Mouse (Mus musculus) kidney, postnatal 0 days (tissue): ENCODE results near the gene Cbx8. TPM values are rescaled to one million over a fixed set of nuclear protein-coding genes. Genes with fewer than 3 reads are reported as not detected.

Source experiments
- ATAC-seq: fragments of 200-750 bp; cut with Nextera tagmentation; replicated peaks from 2 replicates; pipeline ENCODE4 v1.8.0; 2017; ENCODE audit warnings: low read depth, moderate number of reproducible peaks, moderate TSS enrichment, moderate library complexity; ENCODE audit not compliant: low FRiP score
- DNase-seq: peaks from one replicate; pipeline ENCODE4 v3.0.0-alpha.2; 2016; ENCODE audit warnings: low spot score
- H3K27ac ChIP-seq: fragments of 300-500 bp; sonication (generic); 2 replicates; pipeline ENCODE4 v1.5.1; 2014; ENCODE audit warnings: mild to moderate bottlenecking
- H3K27me3 ChIP-seq: fragments of 300-500 bp; sonication (generic); 2 replicates; pipeline ENCODE4 v1.6.1; 2014; ENCODE audit warnings: low read length, mixed read lengths; ENCODE audit not compliant: insufficient read depth
- H3K36me3 ChIP-seq: fragments of 300-500 bp; sonication (generic); 2 replicates; pipeline ENCODE4 v1.6.1; 2014; ENCODE audit warnings: low read length, mixed read lengths; ENCODE audit not compliant: insufficient read depth
- H3K4me1 ChIP-seq: fragments of 300-500 bp; sonication (generic); replicated peaks from 2 replicates; pipeline ENCODE4 v1.6.1; 2014; ENCODE audit warnings: antibody characterized with exemption, low read length, mixed read lengths; ENCODE audit not compliant: insufficient read depth
- H3K4me2 ChIP-seq: fragments of 300-500 bp; sonication (generic); 2 replicates; pipeline ENCODE4 v1.6.1; 2014; ENCODE audit warnings: mild to moderate bottlenecking, low read length, moderate library complexity, mixed read lengths
- H3K4me3 ChIP-seq: fragments of 300-500 bp; sonication (generic); replicated peaks from 2 replicates; pipeline ENCODE4 v1.5.1; 2014; ENCODE audit warnings: low read depth, low read length
- H3K9ac ChIP-seq: fragments of 300-500 bp; sonication (generic); 2 replicates; pipeline ENCODE4 v1.6.1; 2014; ENCODE audit warnings: low read depth, low read length
- H3K9me3 ChIP-seq: fragments of 300-500 bp; sonication (generic); replicated peaks from 2 replicates; pipeline ENCODE4 v1.6.1; 2016; ENCODE audit warnings: low read length, inconsistent platforms, mixed read lengths
- CTCF ChIP-seq: IDR thresholded peaks from 2 replicates; pipeline ENCODE4 v1.5.1; 2016; ENCODE audit warnings: antibody characterized with exemption, low read depth, mild to moderate bottlenecking, moderate library complexity
- WGBS: fragments of 180-500 bp; shearing (Covaris S2); extraction: QIAGEN DNeasy Blood & Tissue Kit; methylation state at CpG from one replicate; pipeline ENCODE4 v1.1.7; 2014; 5-methylcytosine and 5-hydroxymethylcytosine counted together
- polyA plus RNA-seq: library from polyadenylated mRNA; unstranded; fragments of >200 nt; fragmentation: Nextera tagmentation; extraction: Ambion mirVana; gene quantifications from 2 replicates; pipeline ENCODE4 v1.2.1, GENCODE M21; 2015

Gene Cbx8
- polyA plus RNA-seq, 1 experiment from 2014 or later, result 6.1 TPM

- peaks cover 54% of the 10 kb centered on the region for H3K4me1 ChIP-seq
- DNase-seq, result no peak
Observed at GRCm38 (mm10) chr11:119081839-119082637, 41.3 kb upstream of the Cbx8 start.

GRCm38 (mm10) chr11:119081148-119081838 lies 40.5 kb upstream of the Cbx8 start:
- Histone ChIP-seq H3K9ac (no peak overlapping the region), H3K4me1 (peaks cover 49% of the 10 kb centered on the region), H3K4me3 (no peak overlapping the region), H3K4me2 (0 out of 2 replicates have a peak overlapping the region, but pooled peaks have one; percentile 5), H3K9me3 (no peaks in the 10 kb centered on the region), H3K27ac (no peak overlapping the region), H3K36me3 (peaks cover 19% of the 10 kb centered on the region), H3K27me3 (no peaks in the 10 kb centered on the region)
- DNase-seq (no peak), ATAC-seq (no peak)
- TF ChIP-seq CTCF, result no peak
- 65% methylated on average over 47 of the region's 47 CpGs for WGBS

More at GRCm38 (mm10) chr11:119081839-119082637, 41.3 kb upstream of the Cbx8 start:
- Histone ChIP-seq H3K9ac (no peak overlapping the region), H3K4me2 (peak overlapping the region; percentile 78), H3K36me3 (peaks cover 19% of the 10 kb centered on the region), H3K27me3 (peaks cover 2% of the 10 kb centered on the region; the same call in 1 of the 2 replicates), H3K4me3 (no peak overlapping the region), H3K27ac (no peak overlapping the region), H3K9me3 (no peaks in the 10 kb centered on the region)
- ATAC-seq, result no peak
- 44% methylated on average over 21 of the region's 21 CpGs for WGBS
- TF ChIP-seq CTCF, result peak; percentile 65

- H3K4me3 ChIP-seq, result no peak overlapping the region
- no peak for ATAC-seq
- TF ChIP-seq CTCF, result no peak
- no peak overlapping the region for H3K4me2 ChIP-seq
- H3K27me3 ChIP-seq, result no peaks in the 10 kb centered on the region
- DNase-seq, result no peak
- peaks cover 49% of the 10 kb centered on the region for H3K4me1 ChIP-seq
- no peak overlapping the region for H3K27ac ChIP-seq
- 65% methylated on average over 33 of the region's 33 CpGs for WGBS
- peaks cover 19% of the 10 kb centered on the region for H3K36me3 ChIP-seq
- H3K9me3 ChIP-seq, result no peaks in the 10 kb centered on the region
- no peak overlapping the region for H3K9ac ChIP-seq
Observed at GRCm38 (mm10) chr11:119080461-119081147, 39.8 kb upstream of the Cbx8 start.

DNA sequence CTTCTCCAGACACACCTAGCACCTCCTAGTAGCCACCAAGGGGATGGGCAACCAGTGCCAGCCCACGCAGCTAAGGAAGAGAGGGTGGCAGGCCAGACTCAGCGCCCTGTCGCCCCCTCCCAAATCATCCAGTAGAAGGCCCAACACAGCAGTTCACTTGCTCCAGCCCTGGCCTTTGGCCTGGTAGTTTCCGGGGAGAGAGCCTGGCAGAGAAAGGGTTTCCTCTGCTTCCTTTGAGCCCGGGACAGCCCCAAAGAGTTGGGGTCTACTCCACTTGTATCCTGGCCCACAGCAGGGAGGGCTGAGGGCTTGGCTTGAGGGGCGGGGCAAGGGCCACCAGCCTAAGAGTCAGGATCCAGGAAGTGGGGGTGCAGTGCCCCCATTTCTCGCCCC lies 38.7 kb upstream of the Cbx8 start:
- H3K9ac ChIP-seq, result no peak overlapping the region

GRCm38 (mm10) chr11:119078691-119079444 lies 38.1 kb upstream of the Cbx8 start:
- DNase-seq (no peak), ATAC-seq (no peak)
- no peak for TF ChIP-seq CTCF
- peaks cover 40% of the 10 kb centered on the region for H3K4me1 ChIP-seq
- peaks cover 19% of the 10 kb centered on the region for H3K36me3 ChIP-seq
- peak overlapping the region; percentile 36 for H3K27ac ChIP-seq
- no peak overlapping the region for H3K4me3 ChIP-seq
- WGBS, result 4% methylated on average over 21 of the region's 27 CpGs
- H3K9me3 ChIP-seq, result no peaks in the 10 kb centered on the region
- no peaks in the 10 kb centered on the region for H3K27me3 ChIP-seq
- H3K4me2 ChIP-seq, result peak overlapping the region; percentile 35
- H3K9ac ChIP-seq, result no peak overlapping the region

More for the DNA sequence above, 38.7 kb upstream of the Cbx8 start:
- peak overlapping the region; percentile 35 for H3K4me2 ChIP-seq
- 55% methylated on average over 7 of the region's 7 CpGs for WGBS
- H3K9me3 ChIP-seq, result no peaks in the 10 kb centered on the region
- H3K27ac ChIP-seq, result peak overlapping the region; percentile 36
- DNase-seq (no peak), ATAC-seq (no peak)
- peaks cover 46% of the 10 kb centered on the region for H3K4me1 ChIP-seq
- peaks cover 19% of the 10 kb centered on the region for H3K36me3 ChIP-seq
- H3K27me3 ChIP-seq, result no peaks in the 10 kb centered on the region
- no peak overlapping the region for H3K4me3 ChIP-seq
- TF ChIP-seq CTCF, result no peak
